Mouse (Mus musculus) urinary bladder, postnatal 0 days (tissue): Measurements from ENCODE around the gene Psap. TPM values are rescaled to one million over a fixed set of nuclear protein-coding genes. Genes with fewer than 3 reads are reported as not detected.

Source experiments
- polyA plus RNA-seq: library from polyadenylated mRNA; unstranded; fragments of >200 nt; fragmentation: Nextera tagmentation; extraction: Ambion mirVana; gene quantifications from 2 replicates; pipeline ENCODE4 v1.2.1, GENCODE M21; 2015

The Psap gene
- 241 and 248 TPM in 2 replicates for polyA plus RNA-seq

GRCm38 (mm10) chr10:60277207-60278005, at the start of gene Psap:
TSS of gene Psap (plus strand) at chr10:60277627.

GRCm38 (mm10) chr10:60346701-60347405, 69.4 kb downstream of the Psap start, which contains the start of gene Vsir:
TSS of gene Vsir (plus strand) at chr10:60346851.

Other genes with a start within 250 kb of the Psap start
- gene Spock2, start 171.4 kb upstream of the Psap start, polyA plus RNA-seq = 8.7 and 11.2 TPM in 2 replicates
- gene Chst3, start 58.4 kb upstream of the Psap start, polyA plus RNA-seq = 0.41 and 0.47 TPM in 2 replicates
- gene Vsir, start 69.2 kb downstream of the Psap start, polyA plus RNA-seq = 7.7 and 15.3 TPM in 2 replicates
- gene Gm17455, start 122.1 kb downstream of the Psap start, polyA plus RNA-seq = 0.71 and 1.6 TPM in 2 replicates